Mouse (Mus musculus): ENCODE measurements around the gene Hrh2.

GRCm38 (mm10) chr13:54159756-54160155 lies 32.2 kb upstream of the Hrh2 start:
- TF ChIP-seq POLR2A (IDR thresholded peaks at IDR 0.05; ENCODE audit: borderline replicate concordance, extremely low read depth, low read depth, low read length) (no peak), CTCF (IDR thresholded peaks at IDR 0.05; ENCODE audit: insufficient read depth, low read length) (no peak)

All from lung, adult 2 months (tissue).